ENCODE assay signal across 9 mouse cellular contexts in genomic region chr3:121489462-121490118, GRCm38 (mm10). TPM values are rescaled to one million over a fixed set of nuclear protein-coding genes. Genes with fewer than 3 reads are reported as not detected.
A peak's percentile ranks its signal among the peaks of the same experiment; 100 is the strongest.
DNase-seq lines count a peak whose midpoint lies in the region; ATAC-seq and TF ChIP-seq lines count a peak whose summit lies in the region.
"Had no signal": no experiment of that assay in that cellular context is flagged by ENCODE, and none has a peak within 500 bp of the region (broad histone marks: within the 10 kb centered on the region; RNA-seq: fewer than 3 reads in every experiment).

No protein-coding gene starts in this region.

- no peak for TF ChIP-seq EP300 in liver, postnatal 0 days (IDR thresholded peaks at IDR 0.05; ENCODE audit: low read depth)

- ATAC-seq in hindbrain, embryonic 11.5 days (ENCODE audit: low FRiP score) = no peak
- ATAC-seq in forebrain, embryonic 13.5 days = peak; percentile 68
- peak; percentile 60 for ATAC-seq in midbrain, postnatal 0 days (ENCODE audit: low FRiP score)
- no peak for ATAC-seq in liver, postnatal 0 days

- peak overlapping the region; percentile 50 for H3K27ac ChIP-seq in hindbrain, embryonic 10.5 days
- no peak overlapping the region for H3K27ac ChIP-seq in hindbrain, embryonic 11.5 days (ENCODE audit: low read depth, low read length)
- peak overlapping the region; percentile 7; the same call in 1 of the 2 replicates for H3K27ac ChIP-seq in forebrain, embryonic 13.5 days
- H3K27ac ChIP-seq in midbrain, postnatal 0 days (ENCODE audit: low read depth, low read length) = peak overlapping the region; percentile 62; the same call in 1 of the 2 replicates
- H3K27ac ChIP-seq in liver, postnatal 0 days (ENCODE audit: low read depth) = no peak overlapping the region

- no peaks in the 10 kb centered on the region for H3K9me3 ChIP-seq in hindbrain, embryonic 10.5 days
- no peaks in the 10 kb centered on the region for H3K9me3 ChIP-seq in hindbrain, embryonic 11.5 days (ENCODE audit: control insufficient read depth, low read length)
- H3K9me3 ChIP-seq in forebrain, embryonic 13.5 days (replicated peaks) = no peaks in the 10 kb centered on the region
- no peaks in the 10 kb centered on the region for H3K9me3 ChIP-seq in midbrain, postnatal 0 days (ENCODE audit: low read length)
- no peaks in the 10 kb centered on the region for H3K9me3 ChIP-seq in liver, postnatal 0 days (ENCODE audit: low read length)

- no peak for DNase-seq in hindbrain, embryonic 10.5 days (ENCODE audit: low spot score)
- DNase-seq in hindbrain, embryonic 11.5 days (ENCODE audit: low spot score) = no peak
- peak; percentile 58 for DNase-seq in layer of hippocampus, adult 9-11 months
- peak; percentile 73 for DNase-seq in midbrain, postnatal 0 days (ENCODE audit: low spot score)
- no peak for DNase-seq in adrenal gland, adult 8-10 months
- DNase-seq in urinary bladder, postnatal 14 days (ENCODE audit: low spot score) = no peak
- DNase-seq in liver, postnatal 0 days = no peak

- no peak for TF ChIP-seq CTCF in midbrain, postnatal 0 days (IDR thresholded peaks at IDR 0.05)
- TF ChIP-seq CTCF in liver, postnatal 0 days (IDR thresholded peaks at IDR 0.05; ENCODE audit: low read depth) = no peak

- H3K4me2 ChIP-seq in hindbrain, embryonic 11.5 days (replicated peaks; ENCODE audit: low read depth, low read length) = no peak overlapping the region
- H3K4me2 ChIP-seq in forebrain, embryonic 13.5 days = no peak overlapping the region; the same call in 1 of the 2 replicates
- H3K4me2 ChIP-seq in midbrain, postnatal 0 days (ENCODE audit: low read depth, low read length, poor library complexity, severe bottlenecking) = no peak overlapping the region
- H3K4me2 ChIP-seq in liver, postnatal 0 days (ENCODE audit: low read depth, low read length) = no peak overlapping the region

- H3K9ac ChIP-seq in hindbrain, embryonic 11.5 days (ENCODE audit: low read depth, low read length) = no peak overlapping the region
- no peak overlapping the region for H3K9ac ChIP-seq in forebrain, embryonic 13.5 days
- H3K9ac ChIP-seq in midbrain, postnatal 0 days (replicated peaks; ENCODE audit: low read length, poor library complexity, severe bottlenecking) = no peak overlapping the region
- no peak overlapping the region for H3K9ac ChIP-seq in liver, postnatal 0 days (replicated peaks)

- H3K36me3 ChIP-seq in hindbrain, embryonic 10.5 days = no peaks in the 10 kb centered on the region
- no peaks in the 10 kb centered on the region for H3K36me3 ChIP-seq in hindbrain, embryonic 11.5 days (ENCODE audit: control insufficient read depth, insufficient read depth, low read length)
- no peaks in the 10 kb centered on the region for H3K36me3 ChIP-seq in forebrain, embryonic 13.5 days (ENCODE audit: poor library complexity, severe bottlenecking)
- H3K36me3 ChIP-seq in midbrain, postnatal 0 days (ENCODE audit: insufficient read depth, low read length) = no peaks in the 10 kb centered on the region
- no peaks in the 10 kb centered on the region for H3K36me3 ChIP-seq in liver, postnatal 0 days (replicated peaks; ENCODE audit: insufficient read depth, low read length)

- no peak overlapping the region for H3K4me3 ChIP-seq in hindbrain, embryonic 10.5 days
- no peak overlapping the region for H3K4me3 ChIP-seq in hindbrain, embryonic 11.5 days (ENCODE audit: low read depth, low read length)
- H3K4me3 ChIP-seq in forebrain, embryonic 13.5 days = no peak overlapping the region
- H3K4me3 ChIP-seq in midbrain, postnatal 0 days (ENCODE audit: low read depth, low read length) = no peak overlapping the region
- H3K4me3 ChIP-seq in liver, postnatal 0 days (ENCODE audit: low read depth, low read length) = no peak overlapping the region

- H3K27me3 ChIP-seq in hindbrain, embryonic 10.5 days (ENCODE audit: insufficient read depth, poor library complexity, severe bottlenecking) = no peaks in the 10 kb centered on the region
- no peaks in the 10 kb centered on the region for H3K27me3 ChIP-seq in hindbrain, embryonic 11.5 days (ENCODE audit: control insufficient read depth, insufficient read depth, low read length)
- H3K27me3 ChIP-seq in forebrain, embryonic 13.5 days = no peaks in the 10 kb centered on the region
- no peaks in the 10 kb centered on the region for H3K27me3 ChIP-seq in midbrain, postnatal 0 days (ENCODE audit: insufficient read depth, low read length)
- no peaks in the 10 kb centered on the region for H3K27me3 ChIP-seq in liver, postnatal 0 days (ENCODE audit: insufficient read depth, low read length)

- H3K4me1 ChIP-seq in hindbrain, embryonic 10.5 days (replicated peaks) = peaks cover 19% of the 10 kb centered on the region
- H3K4me1 ChIP-seq in hindbrain, embryonic 11.5 days (replicated peaks; ENCODE audit: control insufficient read depth, insufficient read depth, low read length) = no peaks in the 10 kb centered on the region
- peaks cover 24% of the 10 kb centered on the region for H3K4me1 ChIP-seq in forebrain, embryonic 13.5 days
- H3K4me1 ChIP-seq in midbrain, postnatal 0 days (ENCODE audit: insufficient read depth, low read length) = peaks cover 5% of the 10 kb centered on the region; the same call in 1 of the 2 replicates
- no peaks in the 10 kb centered on the region; the same call in 1 of the 2 replicates for H3K4me1 ChIP-seq in liver, postnatal 0 days (ENCODE audit: insufficient read depth)

- WGBS in hindbrain, embryonic 10.5 days = 72% methylated on average over 12 of the region's 12 CpGs
- 64% methylated on average over 12 of the region's 12 CpGs for WGBS in hindbrain, embryonic 11.5 days
- WGBS in forebrain, embryonic 13.5 days = 40% methylated on average over 12 of the region's 12 CpGs
- 37% methylated on average over 12 of the region's 12 CpGs for WGBS in midbrain, postnatal 0 days
- WGBS in liver, postnatal 0 days (ENCODE audit: insufficient replicate concordance) = 79% methylated on average over 12 of the region's 12 CpGs

RNA-seq across cellular contexts. Expression of gene Slc44a3, which starts 42.6 kb away (rescaled TPM):
- 0.33 and 0.98 TPM in 2 replicates for polyA plus RNA-seq in hindbrain, embryonic 10.5 days (2016; fragmentation: Nextera tagmentation; extraction: Ambion mirVana)
- polyA plus RNA-seq in hindbrain, embryonic 11.5 days (2014; fragmentation: Nextera tagmentation; extraction: Ambion mirVana) = 0.86 and 1.6 TPM in 2 replicates
- polyA plus RNA-seq in forebrain, embryonic 13.5 days (2015; fragmentation: Nextera tagmentation; extraction: Ambion mirVana) = 0.39 and 0.57 TPM in 2 replicates
- total RNA-seq in midbrain, postnatal 0 days (2014; rRNA removed) = 0.22 and 0.61 TPM in 2 replicates
- polyA plus RNA-seq in midbrain, postnatal 0 days (2015; fragmentation: Nextera tagmentation; extraction: Ambion mirVana) = 0.47 and 0.48 TPM in 2 replicates
- total RNA-seq in adrenal gland, adult 8-10 months (2022) = 10 to 100 TPM; 23.9 to 28.2 (median 25.3) TPM
- 15.2 and 16.6 TPM in 2 replicates for polyA plus RNA-seq in liver, postnatal 0 days (2015; fragmentation: Nextera tagmentation; extraction: Ambion mirVana)
- total RNA-seq: layer of hippocampus, postnatal 36 days had no signal

Comparison
In these comparisons a context has a peak if more than half of its experiments do, and no peak if none do; other contexts are left out.
1. H3K27ac ChIP-seq: peak in hindbrain, embryonic 10.5 days (single experiment), forebrain, embryonic 13.5 days (single experiment) and midbrain, postnatal 0 days (single experiment); none in hindbrain, embryonic 11.5 days (single experiment) and liver, postnatal 0 days (single experiment).
2. DNase-seq: peak in layer of hippocampus, adult 9-11 months (single experiment) and midbrain, postnatal 0 days (single experiment); none in hindbrain, embryonic 10.5 days (single experiment), hindbrain, embryonic 11.5 days (single experiment), adrenal gland, adult 8-10 months (single experiment), urinary bladder, postnatal 14 days (single experiment) and liver, postnatal 0 days (single experiment).
3. ATAC-seq: peak in forebrain, embryonic 13.5 days (single experiment) and midbrain, postnatal 0 days (single experiment); none in hindbrain, embryonic 11.5 days (single experiment) and liver, postnatal 0 days (single experiment).